Mouse (Mus musculus): ENCODE data around the gene Ccm2l.

DNA sequence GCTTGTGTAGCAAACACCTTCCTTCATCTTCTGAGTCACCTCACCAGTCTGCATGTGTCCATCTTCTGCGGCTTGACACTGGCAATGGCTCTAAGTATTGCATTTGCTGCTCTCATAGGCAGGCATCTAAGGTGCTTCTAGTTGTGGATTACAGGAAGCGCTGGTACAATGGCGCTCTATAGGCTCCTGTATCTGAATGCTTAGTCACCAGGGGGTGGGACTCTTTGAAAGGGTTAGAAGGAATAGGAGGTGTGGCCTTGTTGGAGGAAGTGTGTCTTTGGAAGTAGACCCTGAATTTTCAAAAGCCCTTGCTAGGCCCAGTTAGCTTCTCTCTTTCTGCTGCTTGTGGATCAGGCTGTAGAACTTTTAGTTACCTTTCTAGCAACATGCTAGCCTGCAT lies 44.6 kb upstream of the Ccm2l start:
- TF ChIP-seq CTCF (IDR thresholded peaks at IDR 0.05; ENCODE audit: insufficient read depth, low read depth, low read length) (no peak), POLR2A (IDR thresholded peaks at IDR 0.05; ENCODE audit: insufficient read depth, low read depth, low read length) (no peak)

Measured in olfactory bulb, adult 2 months (tissue).